Mouse (Mus musculus): Measurements from ENCODE around the gene Vti1a.

GRCm38 (mm10) chr19:55513941-55514340 is 197.8 kb downstream of the Vti1a start:
- TF ChIP-seq CHD2 (IDR thresholded peaks at IDR 0.05; ENCODE audit: low read depth, low read length), result no peak
- no peak for TF ChIP-seq MAFK (IDR thresholded peaks at IDR 0.05; ENCODE audit: insufficient read depth, low read depth, low read length)
- no peak for TF ChIP-seq ZC3H11A (IDR thresholded peaks at IDR 0.05; ENCODE audit: borderline replicate concordance, low read depth, low read length)
- no peak for TF ChIP-seq HCFC1 (IDR thresholded peaks at IDR 0.05; ENCODE audit: borderline replicate concordance, insufficient read depth, low read length)

Measured in ES-E14 (cell line).